In genomic region chrX:52374209-52374608, GRCm38 (mm10) we compare ENCODE assay signal across 26 mouse cellular contexts.
DNase-seq lines count a peak whose midpoint lies in the region; ATAC-seq and TF ChIP-seq lines count a peak whose summit lies in the region.
"Had no signal": no experiment of that assay in that cellular context is flagged by ENCODE, and none has a peak within 500 bp of the region (broad histone marks: within the 10 kb centered on the region; RNA-seq: fewer than 3 reads in every experiment).

No protein-coding gene starts in this region.

- H3K4me3 ChIP-seq in lung, embryonic 14.5 days (ENCODE audit: low read depth, low read length): no peak overlapping the region
- no peak overlapping the region for H3K4me3 ChIP-seq in lung, adult 2 months (replicated peaks; ENCODE audit: extremely low read depth, low read depth, low read length)
- H3K4me3 ChIP-seq in intestine, postnatal 0 days (ENCODE audit: low read depth, low read length): no peak overlapping the region
- H3K4me3 ChIP-seq: heart, adult 2 months; heart, embryonic 13.5 days; layer of hippocampus, adult 2 months; midbrain, embryonic 15.5 days; myocyte; neural tube, embryonic 13.5 days had no signal

- WGBS in lung, embryonic 14.5 days: 75% methylated on average over 14 of the region's 14 CpGs
- whole genome bisulfite sequencing in lung, adult 2 months: 79% methylated on average over 14 of the region's 14 CpGs
- WGBS in intestine, postnatal 0 days: 61% methylated on average over 14 of the region's 14 CpGs

- peak; percentile 21 for DNase-seq in lung, embryonic 14.5 days
- no peak for DNase-seq in lung, adult 2 months
- peak; percentile 6 to 24 for DNase-seq in lung, postnatal 4 days
- no peak for DNase-seq in ovary, postnatal 10 days (ENCODE audit: low spot score)
- no peak for DNase-seq in adrenal gland, postnatal 14 days
- DNase-seq in frontal cortex, postnatal 25 days (ENCODE audit: low spot score in 2 of 2): no peak
- DNase-seq: adrenal gland, postnatal 10 days; cerebellum, adult 8-10 months; cerebellum, postnatal 36 days; embryo, embryonic 11 days; forebrain, postnatal 0 days; gastrocnemius, postnatal 25 days; heart, adult 2 months; heart, postnatal 14 days; kidney, adult 2 months; kidney, postnatal 14 days; liver, postnatal 0 days; right cerebral cortex, postnatal 4 days; thymus, postnatal 14 days had no signal

- H3K27ac ChIP-seq in lung, embryonic 14.5 days (ENCODE audit: low read depth): peak overlapping the region; percentile 69; the same call in 1 of the 2 replicates
- H3K27ac ChIP-seq in intestine, postnatal 0 days (ENCODE audit: low read depth, low read length): no peak overlapping the region
- H3K27ac ChIP-seq: heart, adult 2 months; heart, embryonic 13.5 days; layer of hippocampus, adult 2 months; midbrain, embryonic 15.5 days; neural tube, embryonic 13.5 days had no signal

- H3K4me1 ChIP-seq in lung, embryonic 14.5 days (ENCODE audit: insufficient read depth): no peaks in the 10 kb centered on the region
- no peaks in the 10 kb centered on the region for H3K4me1 ChIP-seq in lung, adult 2 months (ENCODE audit: control insufficient read depth, insufficient read depth, low read length)
- no peaks in the 10 kb centered on the region for H3K4me1 ChIP-seq in intestine, postnatal 0 days (replicated peaks; ENCODE audit: control insufficient read depth, insufficient read depth, low read length)

- no peak for TF ChIP-seq CTCF in lung, embryonic 14.5 days (IDR thresholded peaks at IDR 0.05; ENCODE audit: low read depth)
- no peak for TF ChIP-seq CTCF in lung, adult 2 months (IDR thresholded peaks at IDR 0.05; ENCODE audit: insufficient read depth, low read length)
- no peak for TF ChIP-seq CTCF in intestine, postnatal 0 days (IDR thresholded peaks at IDR 0.05; ENCODE audit: low read depth)

- no peaks in the 10 kb centered on the region for H3K27me3 ChIP-seq in lung, embryonic 14.5 days (ENCODE audit: insufficient read depth, low read length)
- no peaks in the 10 kb centered on the region for H3K27me3 ChIP-seq in intestine, postnatal 0 days (replicated peaks; ENCODE audit: control insufficient read depth, insufficient read depth, low read length)
- H3K27me3 ChIP-seq: heart, embryonic 13.5 days; midbrain, embryonic 15.5 days; neural tube, embryonic 13.5 days had no signal

- no peaks in the 10 kb centered on the region for H3K36me3 ChIP-seq in lung, embryonic 14.5 days (ENCODE audit: insufficient read depth)
- H3K36me3 ChIP-seq in intestine, postnatal 0 days (ENCODE audit: control insufficient read depth, insufficient read depth): no peaks in the 10 kb centered on the region
- H3K36me3 ChIP-seq: heart, embryonic 13.5 days; midbrain, embryonic 15.5 days; neural tube, embryonic 13.5 days had no signal

- H3K9me3 ChIP-seq in lung, embryonic 14.5 days (ENCODE audit: low read depth, low read length): no peaks in the 10 kb centered on the region
- no peaks in the 10 kb centered on the region for H3K9me3 ChIP-seq in intestine, postnatal 0 days (ENCODE audit: control insufficient read depth)
- H3K9me3 ChIP-seq: heart, embryonic 13.5 days; midbrain, embryonic 15.5 days; neural tube, embryonic 13.5 days had no signal

- no peak overlapping the region for H3K9ac ChIP-seq in lung, embryonic 14.5 days
- no peak overlapping the region for H3K9ac ChIP-seq in intestine, postnatal 0 days (ENCODE audit: low read depth, low read length)
- H3K9ac ChIP-seq: forebrain, postnatal 0 days; heart, embryonic 13.5 days; liver, postnatal 0 days; midbrain, embryonic 15.5 days; neural tube, embryonic 13.5 days had no signal

- no peak overlapping the region for H3K4me2 ChIP-seq in lung, embryonic 14.5 days
- H3K4me2 ChIP-seq in intestine, postnatal 0 days (replicated peaks; ENCODE audit: low read depth): no peak overlapping the region
- H3K4me2 ChIP-seq: heart, embryonic 13.5 days; liver, embryonic 11.5 days; midbrain, embryonic 15.5 days; neural tube, embryonic 13.5 days had no signal

- no peak for TF ChIP-seq POLR2A in lung, adult 2 months (IDR thresholded peaks at IDR 0.05; ENCODE audit: borderline replicate concordance, extremely low read depth, low read depth, low read length)

- ATAC-seq in lung, embryonic 14.5 days (ENCODE audit: insufficient read depth): 0 out of 2 replicates have a peak, but pooled peaks have one; percentile 21
- peak; percentile 83 for ATAC-seq in intestine, postnatal 0 days
- ATAC-seq: forebrain, postnatal 0 days; liver, postnatal 0 days; midbrain, embryonic 15.5 days had no signal

Comparison
In these comparisons a context has a peak if more than half of its experiments do, and no peak if none do; other contexts are left out.
1. DNase-seq: peak in lung, embryonic 14.5 days (single experiment) and lung, postnatal 4 days (2 of 2); none in lung, adult 2 months (single experiment), ovary, postnatal 10 days (single experiment), adrenal gland, postnatal 14 days (single experiment) and frontal cortex, postnatal 25 days (0 of 2).